In the genomic region with DNA sequence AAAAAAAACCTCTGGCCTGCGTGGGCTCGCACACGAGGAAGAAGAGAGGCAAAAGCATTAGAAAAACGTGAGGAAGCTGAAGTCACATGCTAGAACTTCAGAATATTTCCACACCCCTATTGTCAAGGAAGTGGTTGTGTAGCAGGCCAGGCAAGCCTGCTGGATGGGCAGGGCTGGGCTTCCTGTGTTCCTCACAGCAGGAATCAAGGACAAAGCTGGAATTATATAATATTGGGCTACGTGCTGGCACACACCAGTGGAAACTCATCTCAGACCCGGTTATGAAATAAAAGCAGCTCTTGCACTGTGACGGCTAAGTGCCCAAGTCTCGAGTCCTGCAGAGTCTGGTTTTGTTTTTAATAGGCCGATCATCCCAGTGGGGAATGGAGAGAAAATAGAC, we compare ENCODE assay signal across 10 mouse cellular contexts. TPM values are rescaled to one million over a fixed set of nuclear protein-coding genes. Genes with fewer than 3 reads are reported as not detected.
DNase-seq lines count a peak whose midpoint lies in the region; ATAC-seq and TF ChIP-seq lines count a peak whose summit lies in the region.
"Had no signal": no experiment of that assay in that cellular context is flagged by ENCODE, and none has a peak within 500 bp of the region (broad histone marks: within the 10 kb centered on the region; RNA-seq: fewer than 3 reads in every experiment).

No protein-coding gene starts in this region.

- 47% methylated on average over 9 of the region's 9 CpGs for WGBS in liver, adult 2 months
- 62% methylated on average over 9 of the region's 9 CpGs for WGBS in liver, embryonic 11.5 days
- 47% methylated on average over 9 of the region's 9 CpGs for WGBS in small intestine, adult 2 months
- WGBS in hindbrain, embryonic 10.5 days = 81% methylated on average over 9 of the region's 9 CpGs

- no peaks in the 10 kb centered on the region for H3K79me2 ChIP-seq in liver, adult 2 months (ENCODE audit: control insufficient read depth, insufficient read depth, low read length)

- peak overlapping the region; percentile 65 for H3K27ac ChIP-seq in liver, adult 2 months (replicated peaks; ENCODE audit: insufficient read depth, low read depth, low read length)
- H3K27ac ChIP-seq in liver, embryonic 11.5 days (ENCODE audit: low read depth, low read length) = no peak overlapping the region
- H3K27ac ChIP-seq in gastrocnemius, adult 2 months = peak overlapping the region; percentile 84
- peak overlapping the region; percentile 72 for H3K27ac ChIP-seq in small intestine, adult 2 months (ENCODE audit: insufficient read depth, low read depth, low read length)
- H3K27ac ChIP-seq in hindbrain, embryonic 10.5 days = no peak overlapping the region
- H3K27ac ChIP-seq: heart, embryonic 13.5 days; liver, embryonic 15.5 days had no signal

- DNase-seq in liver, adult 2 months (ENCODE audit: extremely low read depth, low read depth, low spot score) = peak; percentile 61
- DNase-seq in liver, embryonic 11.5 days (ENCODE audit: low spot score) = no peak
- peak; percentile 69 for DNase-seq in gastrocnemius, adult 2 months
- DNase-seq in kidney, postnatal 14 days = peak; percentile 71
- no peak for DNase-seq in hindbrain, embryonic 10.5 days (ENCODE audit: low spot score)
- DNase-seq in ovary, postnatal 10 days (ENCODE audit: low spot score) = no peak
- DNase-seq in ovary, adult 18-20 months (ENCODE audit: low spot score) = no peak

- TF ChIP-seq CTCF in liver, adult 2 months (IDR thresholded peaks at IDR 0.05; ENCODE audit: low read depth, low read length) = no peak
- no peak for TF ChIP-seq CTCF in gastrocnemius, adult 2 months (IDR thresholded peaks at IDR 0.05)
- TF ChIP-seq CTCF in small intestine, adult 2 months (IDR thresholded peaks at IDR 0.05; ENCODE audit: extremely low read depth, insufficient read length, insufficient replicate concordance, low read depth, low read length) = no peak

- H3K9me3 ChIP-seq in liver, embryonic 11.5 days (ENCODE audit: control insufficient read depth, low read length) = no peaks in the 10 kb centered on the region
- no peaks in the 10 kb centered on the region for H3K9me3 ChIP-seq in hindbrain, embryonic 10.5 days
- H3K9me3 ChIP-seq: heart, embryonic 13.5 days; liver, embryonic 15.5 days had no signal

- H3K4me2 ChIP-seq in liver, embryonic 11.5 days = no peak overlapping the region
- H3K4me2 ChIP-seq: heart, embryonic 13.5 days; liver, embryonic 15.5 days had no signal

- H3K4me3 ChIP-seq in liver, adult 2 months (ENCODE audit: insufficient read depth, low read depth, low read length) = no peak overlapping the region
- no peak overlapping the region for H3K4me3 ChIP-seq in liver, embryonic 11.5 days (ENCODE audit: low read depth, low read length)
- H3K4me3 ChIP-seq in gastrocnemius, adult 2 months = peak overlapping the region; percentile 36
- H3K4me3 ChIP-seq in small intestine, adult 2 months (ENCODE audit: low read depth, low read length) = no peak overlapping the region
- H3K4me3 ChIP-seq in hindbrain, embryonic 10.5 days = no peak overlapping the region
- H3K4me3 ChIP-seq: heart, embryonic 13.5 days; liver, embryonic 15.5 days had no signal

- TF ChIP-seq POLR2A in liver, adult 2 months (IDR thresholded peaks at IDR 0.05; ENCODE audit: extremely low read depth, insufficient read depth, low read length) = no peak
- no peak for TF ChIP-seq POLR2A in small intestine, adult 2 months (IDR thresholded peaks at IDR 0.05; ENCODE audit: low read depth, low read length)

- no peak overlapping the region for H3K9ac ChIP-seq in liver, adult 2 months (ENCODE audit: low read depth, low read length)
- no peak overlapping the region for H3K9ac ChIP-seq in liver, embryonic 11.5 days (ENCODE audit: low read depth, low read length)
- H3K9ac ChIP-seq: heart, embryonic 13.5 days; liver, embryonic 15.5 days had no signal

- H3K4me1 ChIP-seq in liver, adult 2 months (ENCODE audit: control insufficient read depth, insufficient read depth, low read length) = peaks cover 13% of the 10 kb centered on the region
- H3K4me1 ChIP-seq in liver, embryonic 11.5 days (replicated peaks; ENCODE audit: control insufficient read depth, insufficient read depth, low read length) = 0 out of 2 replicates have a peak, but pooled peaks cover under 1% of the 10 kb centered on the region
- peaks cover 9% of the 10 kb centered on the region; the same call in 1 of the 2 replicates for H3K4me1 ChIP-seq in small intestine, adult 2 months (ENCODE audit: control insufficient read depth, insufficient read depth, insufficient read length, low read length)
- H3K4me1 ChIP-seq in hindbrain, embryonic 10.5 days (replicated peaks) = no peaks in the 10 kb centered on the region

- no peaks in the 10 kb centered on the region for H3K36me3 ChIP-seq in liver, adult 2 months (ENCODE audit: control insufficient read depth, insufficient read depth, low read length)
- H3K36me3 ChIP-seq in liver, embryonic 11.5 days (ENCODE audit: control insufficient read depth, insufficient read depth, low read length) = no peaks in the 10 kb centered on the region
- no peaks in the 10 kb centered on the region for H3K36me3 ChIP-seq in small intestine, adult 2 months (ENCODE audit: control insufficient read depth, insufficient read depth, low read length)
- H3K36me3 ChIP-seq in hindbrain, embryonic 10.5 days = no peaks in the 10 kb centered on the region
- H3K36me3 ChIP-seq: heart, embryonic 13.5 days; liver, embryonic 15.5 days had no signal

- H3K27me3 ChIP-seq in liver, adult 2 months (ENCODE audit: control insufficient read depth, insufficient read depth, low read length) = no peaks in the 10 kb centered on the region
- no peaks in the 10 kb centered on the region for H3K27me3 ChIP-seq in liver, embryonic 11.5 days (replicated peaks; ENCODE audit: control insufficient read depth, insufficient read depth, low read length)
- no peaks in the 10 kb centered on the region for H3K27me3 ChIP-seq in small intestine, adult 2 months (ENCODE audit: control insufficient read depth, insufficient read depth, low read length)
- no peaks in the 10 kb centered on the region for H3K27me3 ChIP-seq in hindbrain, embryonic 10.5 days (ENCODE audit: insufficient read depth, poor library complexity, severe bottlenecking)
- H3K27me3 ChIP-seq: heart, embryonic 13.5 days; liver, embryonic 15.5 days had no signal

- no peak for ATAC-seq in liver, embryonic 11.5 days (replicated peaks; ENCODE audit: low FRiP score)

- intact Hi-C loops in gastrocnemius, adult 2 months (cut with DNase I) = no loop called here

RNA-seq across cellular contexts. Expression of gene Ier3, which starts 13.4 kb away (rescaled TPM):
- 0.92 and 0.94 TPM in 2 replicates for total RNA-seq in liver, adult 2 months (2014; rRNA removed)
- polyA plus RNA-seq in liver, adult 2 months (2012; rRNA removed) = 0.91 and 1.6 TPM in 2 replicates
- polyA plus RNA-seq in liver, embryonic 11.5 days (2014; fragmentation: Nextera tagmentation; extraction: Ambion mirVana) = 9.4 and 9.9 TPM in 2 replicates
- 1 to 10 TPM; 4.4 to 8.6 TPM for total RNA-seq in gastrocnemius, adult 2 months (2021)
- polyA plus RNA-seq in small intestine, adult 2 months (2012; rRNA removed) = 6.1 and 8.6 TPM in 2 replicates
- polyA plus RNA-seq in hindbrain, embryonic 10.5 days (2016; fragmentation: Nextera tagmentation; extraction: Ambion mirVana) = 3.8 and 4.8 TPM in 2 replicates

RNA-seq across cellular contexts. Expression of gene Flot1, which starts 15.0 kb away (rescaled TPM):
- 18.0 and 19.5 TPM in 2 replicates for total RNA-seq in liver, adult 2 months (2014; rRNA removed)
- polyA plus RNA-seq in liver, adult 2 months (2012; rRNA removed) = 19.6 and 26.7 TPM in 2 replicates
- polyA plus RNA-seq in liver, embryonic 11.5 days (2014; fragmentation: Nextera tagmentation; extraction: Ambion mirVana) = 59.3 and 67.8 TPM in 2 replicates
- total RNA-seq in gastrocnemius, adult 2 months (2021) = 10 to 100 TPM; 45.4 to 50.9 TPM
- 33.4 and 53.2 TPM in 2 replicates for polyA plus RNA-seq in small intestine, adult 2 months (2012; rRNA removed)
- 58.4 and 63.7 TPM in 2 replicates for polyA plus RNA-seq in hindbrain, embryonic 10.5 days (2016; fragmentation: Nextera tagmentation; extraction: Ambion mirVana)

RNA-seq across cellular contexts. Expression of gene Tubb5, which starts 30.0 kb away (rescaled TPM):
- total RNA-seq in liver, adult 2 months (2014; rRNA removed) = 37.5 and 67.3 TPM in 2 replicates
- polyA plus RNA-seq in liver, adult 2 months (2012; rRNA removed) = 56.4 and 62.2 TPM in 2 replicates
- 843 and 854 TPM in 2 replicates for polyA plus RNA-seq in liver, embryonic 11.5 days (2014; fragmentation: Nextera tagmentation; extraction: Ambion mirVana)
- total RNA-seq in gastrocnemius, adult 2 months (2021) = 10 to 100 TPM; 29.7 to 40.0 TPM
- polyA plus RNA-seq in small intestine, adult 2 months (2012; rRNA removed) = 82.8 and 157 TPM in 2 replicates
- 1,604 and 1,655 TPM in 2 replicates for polyA plus RNA-seq in hindbrain, embryonic 10.5 days (2016; fragmentation: Nextera tagmentation; extraction: Ambion mirVana)

RNA-seq across cellular contexts. Expression of gene Mdc1, which starts 33.2 kb away (rescaled TPM):
- 3.0 and 3.5 TPM in 2 replicates for total RNA-seq in liver, adult 2 months (2014; rRNA removed)
- 1.7 and 2.4 TPM in 2 replicates for polyA plus RNA-seq in liver, adult 2 months (2012; rRNA removed)
- 19.6 and 23.3 TPM in 2 replicates for polyA plus RNA-seq in liver, embryonic 11.5 days (2014; fragmentation: Nextera tagmentation; extraction: Ambion mirVana)
- 1 to 10 TPM; 3.6 to 4.4 TPM for total RNA-seq in gastrocnemius, adult 2 months (2021)
- polyA plus RNA-seq in small intestine, adult 2 months (2012; rRNA removed) = 1.7 and 3.2 TPM in 2 replicates
- 18.3 and 20.7 TPM in 2 replicates for polyA plus RNA-seq in hindbrain, embryonic 10.5 days (2016; fragmentation: Nextera tagmentation; extraction: Ambion mirVana)

RNA-seq across cellular contexts. Expression of gene Nrm, which starts 53.0 kb away (rescaled TPM):
- 0.18 and 2.4 TPM in 2 replicates for total RNA-seq in liver, adult 2 months (2014; rRNA removed)
- polyA plus RNA-seq in liver, adult 2 months (2012; rRNA removed) = 1.4 and 2.4 TPM in 2 replicates
- polyA plus RNA-seq in liver, embryonic 11.5 days (2014; fragmentation: Nextera tagmentation; extraction: Ambion mirVana) = 40.9 and 45.4 TPM in 2 replicates
- under 1 TPM; 0.82 to 0.86 TPM for total RNA-seq in gastrocnemius, adult 2 months (2021)
- polyA plus RNA-seq in small intestine, adult 2 months (2012; rRNA removed) = 9.3 and 15.9 TPM in 2 replicates
- 70.1 and 75.9 TPM in 2 replicates for polyA plus RNA-seq in hindbrain, embryonic 10.5 days (2016; fragmentation: Nextera tagmentation; extraction: Ambion mirVana)

Comparison
In these comparisons a context has a peak if more than half of its experiments do, and no peak if none do; other contexts are left out.
1. DNase-seq: peak in liver, adult 2 months (single experiment), gastrocnemius, adult 2 months (single experiment) and kidney, postnatal 14 days (single experiment); none in liver, embryonic 11.5 days (single experiment), hindbrain, embryonic 10.5 days (single experiment), ovary, postnatal 10 days (single experiment) and ovary, adult 18-20 months (single experiment).
2. H3K27ac ChIP-seq: peak in liver, adult 2 months (single experiment), gastrocnemius, adult 2 months (single experiment) and small intestine, adult 2 months (single experiment); none in liver, embryonic 11.5 days (single experiment) and hindbrain, embryonic 10.5 days (single experiment).